Mouse (Mus musculus) layer of hippocampus, postnatal 10 days (tissue): Measurements from ENCODE around the gene Rnf144b. TPM values are rescaled to one million over a fixed set of nuclear protein-coding genes. Genes with fewer than 3 reads are reported as not detected.

ENCODE experiments used
- DNase-seq, 2 experiments: peaks; one replicate each; pipeline ENCODE4 v3.0.0; 2021; ENCODE audit warnings: low spot score in 2 of 2
- total RNA-seq, 2 experiments: library from RNA; stranded (reverse); gene quantifications; 2 replicates each; pipeline ENCODE4 v1.2.3; 2021

Gene Rnf144b
- total RNA-seq, 2 experiments from 2014 or later, result 8.9 to 9.1 TPM

DNA sequence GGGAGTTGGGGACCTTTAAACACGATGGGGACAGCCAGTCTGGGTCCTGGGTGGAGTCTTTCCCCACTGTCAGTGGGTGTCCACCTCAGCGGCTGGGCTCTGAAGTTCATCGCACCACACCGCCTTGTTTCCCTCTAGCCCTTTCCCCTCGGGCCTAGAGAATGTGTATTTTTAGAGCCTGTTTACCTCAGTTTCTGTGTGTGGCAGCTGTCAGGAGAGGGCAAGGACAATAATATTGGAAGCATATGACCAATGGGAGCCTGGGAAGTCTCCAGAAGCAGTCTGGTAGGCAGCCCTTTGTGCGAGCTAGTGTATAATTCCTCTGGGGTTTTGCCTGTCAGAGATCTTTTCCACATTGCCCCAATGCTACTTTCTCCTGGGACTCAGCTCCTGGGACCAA is 95.9 kb downstream of the Rnf144b start:
- DNase-seq, result no peak

DNA sequence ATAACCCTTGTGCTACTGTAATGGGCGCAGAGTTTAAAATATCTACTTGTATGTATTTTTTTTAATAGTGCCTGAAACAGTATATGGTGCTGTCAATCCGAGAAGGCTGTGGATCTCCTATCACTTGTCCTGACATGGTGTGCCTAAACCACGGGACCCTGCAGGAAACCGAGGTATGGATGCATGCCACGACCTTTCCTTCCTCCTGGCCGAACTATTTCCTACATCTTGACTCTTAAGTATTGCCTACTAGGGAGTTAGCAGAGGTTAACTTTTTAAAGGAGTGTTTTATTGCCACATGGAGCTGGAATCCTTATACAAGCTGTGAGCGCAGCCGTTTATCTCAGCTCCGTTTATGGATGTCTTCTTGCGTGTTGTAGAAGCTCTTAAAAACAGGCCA is 98.0 kb downstream of the Rnf144b start:
- no peak for DNase-seq

DNA sequence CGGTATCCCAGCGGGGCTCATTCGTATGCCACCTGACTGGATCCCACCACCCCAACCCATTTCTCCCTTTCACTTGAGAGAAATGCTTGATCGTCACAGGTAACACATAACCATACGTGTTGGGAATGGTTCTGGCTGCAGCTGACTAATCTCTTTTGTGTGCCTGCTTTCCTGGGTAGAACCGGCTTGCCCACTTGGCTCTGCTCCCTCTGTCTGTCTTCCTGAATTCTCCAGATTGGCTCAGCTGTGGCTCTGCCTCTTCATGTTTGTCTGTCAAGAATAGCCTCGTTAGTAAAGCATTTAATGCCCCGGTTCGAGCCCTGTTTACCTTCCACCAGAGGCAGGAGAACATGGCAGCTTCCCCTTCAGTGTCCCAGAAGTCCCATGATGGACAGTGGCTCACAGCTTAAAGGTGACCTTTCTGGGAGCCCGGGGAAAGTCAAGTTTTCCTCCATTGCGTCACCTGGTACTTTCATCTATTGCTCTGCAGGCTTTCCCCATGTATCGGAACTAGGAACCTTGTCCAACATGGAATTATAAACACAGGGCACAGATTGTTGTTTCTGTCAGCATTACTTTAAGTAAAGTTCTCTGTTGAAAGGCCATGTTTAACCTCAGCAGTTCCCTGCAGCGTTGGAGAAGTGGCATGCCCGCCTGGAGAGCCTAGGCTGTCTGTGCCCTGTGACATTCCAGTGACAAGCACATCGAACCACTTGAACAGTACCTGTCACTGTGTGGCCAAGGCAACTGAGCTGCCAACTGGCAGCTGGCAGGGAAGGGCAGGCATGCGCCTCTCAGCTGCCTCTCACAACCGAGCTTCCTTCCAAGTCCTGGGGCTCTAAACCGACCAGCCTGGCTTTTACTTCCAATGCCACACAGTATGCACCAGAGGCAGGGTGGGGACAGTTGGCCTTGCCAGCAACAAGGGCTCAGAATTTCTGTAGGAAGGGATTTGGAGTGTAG is 101.4 kb downstream of the Rnf144b start:
- peak; percentile 37 to 55 for DNase-seq

DNA sequence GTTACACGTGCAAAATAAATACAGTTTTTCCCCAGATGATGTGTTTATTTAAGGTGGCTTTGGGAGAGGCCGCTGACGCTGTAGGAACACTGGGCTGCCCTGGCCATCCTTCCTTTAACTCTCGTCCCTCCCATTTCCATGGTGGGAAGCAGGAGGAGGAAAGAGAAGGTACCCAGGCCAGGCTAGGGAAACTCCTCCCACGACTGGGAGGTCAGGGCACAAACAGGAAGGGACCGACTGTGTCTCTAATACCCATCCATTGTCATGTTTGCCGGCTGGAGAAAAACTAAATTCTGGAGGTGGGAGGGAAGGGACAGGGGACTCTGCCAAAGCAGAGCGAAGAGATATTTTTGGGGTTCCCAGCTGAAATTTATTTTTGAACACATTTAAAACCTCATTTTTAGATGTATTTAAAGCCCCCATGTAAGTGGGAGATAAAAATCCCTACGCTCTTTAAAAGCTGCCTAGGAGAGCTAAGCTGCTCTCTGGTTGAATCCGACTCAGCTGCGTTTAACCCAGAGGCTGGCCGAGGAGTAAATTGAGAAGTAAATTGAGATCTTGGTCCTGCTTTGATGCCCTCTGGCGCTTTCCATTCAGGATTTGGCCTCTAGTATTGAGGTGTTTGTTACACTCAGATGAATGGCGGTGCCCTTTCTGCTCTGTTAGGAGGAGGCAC is 102.3 kb downstream of the Rnf144b start:
- no peak for DNase-seq

GRCm38 (mm10) chr13:47225324-47225697 is 102.9 kb downstream of the Rnf144b start:
- DNase-seq, result no peak

DNA sequence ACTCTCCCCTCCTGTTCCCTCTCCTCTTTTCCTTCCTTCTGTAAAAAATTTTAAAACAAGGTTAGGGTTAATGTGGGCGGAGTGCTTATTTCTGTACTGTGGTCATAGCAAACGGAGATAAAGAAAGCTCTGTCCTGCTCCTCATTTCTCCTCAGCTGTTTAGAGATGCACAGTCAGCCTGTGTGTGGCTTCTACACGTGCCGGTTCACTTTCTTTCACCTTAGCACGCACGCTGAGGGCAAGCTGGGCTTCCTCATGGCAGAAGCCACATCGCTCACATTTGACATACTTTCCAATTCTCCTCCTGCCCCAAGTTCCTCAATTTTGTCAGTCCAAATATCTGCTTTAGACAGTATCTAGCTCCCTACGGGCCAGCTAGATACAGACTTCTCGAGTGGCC is 103.3 kb downstream of the Rnf144b start:
- no peak for DNase-seq

DNA sequence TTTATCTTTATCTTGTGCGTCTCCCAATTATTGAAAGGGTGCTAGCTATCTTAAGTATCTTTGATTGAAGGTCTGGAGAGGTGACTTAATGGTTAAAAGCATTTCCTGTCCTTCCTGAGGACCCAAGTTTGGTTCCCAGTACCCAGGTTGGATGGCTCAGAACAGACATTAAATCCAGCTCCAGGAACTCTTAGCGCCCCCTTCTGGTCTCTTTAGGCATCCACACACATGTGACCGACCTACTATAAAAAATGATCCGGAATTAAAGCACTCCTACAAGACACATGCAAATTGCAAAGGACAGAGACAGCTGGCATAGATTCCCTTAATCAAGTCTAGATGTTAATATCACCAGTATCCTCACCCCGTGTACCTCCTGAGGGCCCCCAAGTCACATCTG is 104.1 kb downstream of the Rnf144b start:
- no peak for DNase-seq

- no peak for DNase-seq
Measured at GRCm38 (mm10) chr13:47228201-47228600, 105.7 kb downstream of the Rnf144b start.

DNA sequence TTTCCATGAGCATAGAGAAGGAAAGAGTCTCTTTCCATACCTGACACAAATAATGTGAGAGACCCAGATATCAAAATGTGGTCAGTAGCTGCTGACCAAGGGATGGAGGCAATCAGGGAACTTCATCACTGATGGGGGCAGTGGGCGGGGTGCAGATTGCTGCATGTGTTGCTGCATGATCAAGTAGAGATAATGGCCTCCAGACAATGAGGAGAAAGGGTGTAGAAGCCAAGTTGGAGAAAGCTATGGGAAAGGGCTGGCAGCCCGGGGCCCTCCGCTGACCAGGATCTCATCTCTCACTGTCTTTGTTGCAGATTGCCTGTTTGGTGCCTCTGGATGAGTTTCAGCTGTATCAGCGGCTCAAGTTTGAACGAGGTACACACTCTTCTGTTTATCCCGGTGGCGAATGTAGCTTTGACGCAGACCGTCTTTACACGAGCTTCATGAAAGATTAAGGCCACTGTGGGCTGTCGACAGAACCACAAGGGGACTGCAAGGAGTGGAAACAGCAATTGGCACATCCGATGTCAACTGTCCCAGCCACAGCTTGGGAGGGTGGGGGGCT is 106.3 kb downstream of the Rnf144b start:
- no peak for DNase-seq

DNA sequence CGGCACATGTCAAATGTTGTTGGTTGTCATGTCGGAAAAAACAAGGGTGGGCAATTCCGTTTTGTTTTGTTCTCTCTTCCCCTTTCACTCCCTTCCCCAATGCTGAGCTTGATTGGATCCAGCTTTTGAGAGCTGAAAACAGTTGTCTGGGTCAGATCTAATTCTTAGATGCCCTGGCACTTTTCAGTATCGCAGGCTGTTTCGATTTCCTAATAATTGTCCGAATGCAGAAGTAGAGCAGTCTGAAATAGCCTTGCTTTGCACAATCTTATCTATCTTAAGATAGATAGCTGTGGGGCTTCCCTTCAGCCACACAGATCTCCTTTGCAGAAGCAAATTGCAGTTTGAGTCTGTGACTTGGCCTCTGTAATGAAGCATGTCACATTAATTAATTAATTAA is 109.7 kb downstream of the Rnf144b start:
- DNase-seq, result no peak

GRCm38 (mm10) chr13:47237376-47237775 is 114.9 kb downstream of the Rnf144b start:
- DNase-seq, result no peak

DNA sequence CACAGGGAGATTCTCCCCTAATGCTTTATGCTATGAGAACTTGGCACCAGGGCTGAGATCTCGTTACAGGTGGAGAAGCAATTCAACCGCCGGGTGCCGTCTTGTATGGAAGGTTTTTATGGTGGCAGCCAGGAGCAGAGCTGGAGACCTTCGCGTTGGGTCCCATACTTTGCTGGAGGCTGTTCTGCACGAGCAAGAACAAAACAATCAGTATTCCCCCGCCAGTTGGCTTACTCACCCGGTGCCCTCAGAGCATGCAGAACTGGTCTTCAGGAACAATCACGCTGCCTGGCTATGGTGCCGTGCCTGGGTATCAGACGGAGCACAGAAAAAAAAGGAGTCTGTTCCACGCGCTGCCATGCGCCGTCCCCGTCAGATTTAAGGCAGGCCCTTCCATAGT is 115.7 kb downstream of the Rnf144b start:
- DNase-seq, result no peak

GRCm38 (mm10) chr13:47243569-47243968 is 121.1 kb downstream of the Rnf144b start:
- DNase-seq, result no peak

DNA sequence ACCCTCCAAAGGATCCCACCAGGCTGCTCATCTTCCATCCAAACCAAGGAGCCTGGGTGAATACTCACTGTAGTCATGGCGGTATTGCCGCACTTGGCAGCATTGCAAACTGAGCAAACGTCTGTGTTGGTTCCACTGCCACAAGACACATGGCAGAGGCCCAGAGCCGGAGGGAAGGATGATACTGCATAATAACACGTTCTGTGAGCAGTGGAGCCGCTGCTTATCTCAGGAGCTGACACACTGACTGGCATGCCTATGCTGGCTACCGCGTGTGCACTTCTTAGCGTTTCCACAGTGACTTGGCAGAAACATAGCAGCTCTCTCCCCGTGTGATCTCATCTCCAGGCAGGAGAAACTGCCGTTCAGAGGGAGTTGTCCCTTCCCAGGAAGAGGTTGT is 122.3 kb downstream of the Rnf144b start:
- DNase-seq, result peak; percentile 74 to 80

DNA sequence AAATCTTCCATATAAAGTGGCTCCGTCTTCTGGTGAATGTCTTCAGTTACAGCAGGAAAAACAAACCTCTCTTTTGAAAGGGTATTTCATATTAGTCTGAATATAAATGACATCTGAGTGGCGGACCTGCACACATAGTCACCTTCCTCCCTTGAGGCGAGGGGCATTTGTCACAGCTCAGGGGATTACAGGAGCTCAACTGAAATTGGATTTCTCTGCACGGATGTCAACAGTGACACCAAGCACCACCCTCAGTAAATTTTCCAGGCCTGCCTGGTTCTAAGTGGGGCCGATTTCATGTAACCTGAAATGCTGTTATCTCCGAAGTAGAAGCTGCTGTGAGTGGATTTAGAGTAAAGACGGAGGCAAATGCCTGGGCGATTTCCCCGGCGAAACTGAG is 124.0 kb downstream of the Rnf144b start:
- no peak for DNase-seq

GRCm38 (mm10) chr13:47247156-47247800 is 124.8 kb downstream of the Rnf144b start:
- DNase-seq, result no peak

DNA sequence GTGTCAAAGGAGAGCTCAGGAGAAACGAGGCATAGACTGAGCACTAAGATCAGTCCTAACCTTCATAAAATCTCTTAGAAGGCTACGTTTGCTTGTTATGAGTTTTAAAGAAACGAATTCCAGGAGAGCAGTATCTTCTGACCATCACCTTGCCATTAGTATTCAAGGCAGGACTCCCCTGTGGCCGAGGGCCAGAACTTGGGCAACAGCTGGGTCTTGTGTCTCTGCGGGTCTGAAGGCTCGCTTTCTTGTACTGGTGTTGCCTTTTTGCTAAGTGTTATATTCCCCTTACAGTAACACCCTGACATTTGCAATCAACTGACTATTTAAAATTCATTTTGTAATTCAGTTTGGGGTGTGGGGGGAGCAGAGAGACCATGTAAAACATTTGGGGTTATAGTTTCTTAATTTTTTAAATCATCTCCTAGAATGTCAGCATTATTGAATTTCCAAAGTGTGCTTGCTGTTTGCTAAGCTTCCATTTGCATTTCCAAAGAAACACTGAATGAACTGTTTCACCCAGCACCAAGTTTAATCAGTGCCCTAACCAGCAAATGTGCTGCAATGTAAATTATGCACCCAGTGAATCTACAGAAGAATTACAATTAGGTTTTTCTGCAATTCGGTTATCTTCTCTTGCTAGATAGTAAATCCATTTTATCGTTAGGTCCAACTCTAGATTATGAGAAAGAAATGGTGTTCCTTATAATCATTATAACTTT is 126.0 kb downstream of the Rnf144b start:
- DNase-seq, result peak; percentile 46 to 57

DNA sequence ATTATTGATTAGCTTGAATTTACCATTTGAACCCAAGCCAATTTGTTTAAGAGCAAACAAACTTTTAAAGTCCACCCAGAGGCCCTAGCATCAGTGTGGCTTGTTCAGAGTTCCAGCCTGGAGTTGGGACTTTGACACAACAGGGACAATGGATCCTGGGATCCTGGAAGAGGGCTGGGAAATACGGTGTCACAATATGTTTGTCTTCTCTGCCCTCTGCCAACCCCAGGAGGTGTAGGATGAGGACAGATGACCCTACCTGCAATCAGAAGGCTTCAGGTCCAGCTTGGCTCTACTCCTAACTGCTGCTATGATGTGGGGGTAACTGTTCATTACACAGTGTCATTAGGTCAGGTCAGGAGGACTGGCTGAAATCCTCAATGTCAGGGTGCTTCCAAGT is 128.2 kb downstream of the Rnf144b start:
- DNase-seq, result no peak

DNA sequence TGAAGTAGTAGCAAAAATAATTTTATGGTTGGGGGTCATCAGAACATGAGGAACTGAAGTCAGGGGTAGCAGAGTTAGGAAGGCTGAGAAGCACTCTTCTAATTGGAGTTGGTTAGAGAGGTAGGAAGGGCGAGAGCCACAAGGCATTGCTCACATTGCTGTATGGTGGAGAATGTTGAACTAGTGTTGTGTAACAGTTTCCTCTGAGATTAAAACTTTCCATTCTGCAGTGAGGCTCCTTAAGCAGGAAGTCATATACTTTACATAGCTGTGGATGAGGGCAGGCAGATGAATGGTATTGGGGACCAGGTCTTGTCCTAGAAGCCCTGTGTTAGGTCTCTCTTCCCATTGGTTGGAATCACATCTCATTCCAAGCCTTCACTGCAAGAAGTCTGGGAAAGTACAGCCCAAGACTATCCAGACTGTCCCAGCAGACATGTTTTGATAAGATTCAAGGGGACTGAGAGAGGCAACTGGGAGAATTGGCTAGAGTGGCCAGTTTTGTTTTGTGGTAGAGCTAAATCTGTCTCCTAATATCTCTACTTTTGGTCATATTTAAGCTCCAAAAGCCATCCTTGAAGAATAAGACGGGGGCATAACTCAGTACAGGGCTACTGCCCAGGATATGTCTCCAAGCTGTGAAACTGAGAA is 128.8 kb downstream of the Rnf144b start:
- DNase-seq, result no peak

- no peak for DNase-seq
Measured at GRCm38 (mm10) chr13:47253711-47254110, 131.3 kb downstream of the Rnf144b start.

GRCm38 (mm10) chr13:47259297-47259696 is 136.8 kb downstream of the Rnf144b start:
- no peak for DNase-seq
